Mouse (Mus musculus): Measurements from ENCODE around the gene Edrf1.

DNA sequence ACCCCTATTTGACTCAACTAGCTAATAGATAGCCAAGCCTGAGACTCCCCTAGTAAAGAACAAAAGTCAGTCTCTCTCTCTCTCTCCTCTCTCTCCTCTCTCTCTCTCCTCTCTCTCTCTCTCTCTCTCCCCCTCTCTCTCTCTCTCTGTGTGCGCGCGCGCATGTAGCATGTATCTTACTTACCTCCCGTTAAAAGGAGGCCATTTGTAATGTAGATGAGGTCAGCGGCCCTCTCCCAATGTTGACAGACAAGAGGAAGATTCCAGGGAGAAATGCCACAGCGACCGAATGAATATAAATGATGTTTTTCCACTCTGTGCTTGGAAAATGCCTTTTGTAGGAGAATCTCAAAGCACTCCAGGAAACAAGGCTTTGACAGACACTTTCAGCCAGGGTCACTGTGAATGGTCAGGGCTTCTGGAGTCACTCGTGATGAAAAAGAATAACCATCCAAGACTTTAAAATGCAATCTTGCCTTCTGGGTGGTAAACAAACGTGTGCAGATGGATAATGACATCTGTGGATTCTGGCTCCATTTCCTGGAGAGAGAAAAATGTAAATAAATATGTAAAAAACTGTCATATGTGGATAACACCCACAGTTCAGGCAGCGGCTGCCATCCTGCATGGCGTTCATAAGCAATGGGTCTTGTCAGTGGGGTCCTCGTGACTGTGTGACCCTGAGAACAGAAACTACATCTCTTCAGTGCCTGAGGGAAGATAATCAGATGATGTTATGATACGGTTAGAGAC, 10.0 kb upstream of the Edrf1 start:
- TF ChIP-seq POLR2A (IDR thresholded peaks at IDR 0.05; ENCODE audit: insufficient read length, low read depth) = no peak
- no peak for TF ChIP-seq USF1 (IDR thresholded peaks at IDR 0.05; ENCODE audit: low read depth)
- TF ChIP-seq POLR2AphosphoS2 (IDR thresholded peaks at IDR 0.05; ENCODE audit: insufficient read length, low read depth) = no peak
- TF ChIP-seq MYOD1 (IDR thresholded peaks at IDR 0.05; ENCODE audit: control insufficient read depth in 1 of 3, insufficient read length in 2 of 3, low read depth in 2 of 3) = no peak
- no peak for TF ChIP-seq E2F4 (IDR thresholded peaks at IDR 0.05; ENCODE audit: insufficient read depth)
- TF ChIP-seq CEBPB (IDR thresholded peaks at IDR 0.05; ENCODE audit: insufficient read depth, poor library complexity, severe bottlenecking) = no peak
- TF ChIP-seq MYOG (IDR thresholded peaks at IDR 0.05; ENCODE audit: control insufficient read depth in 1 of 3, insufficient read depth in 1 of 3, insufficient read length in 2 of 3, low read depth in 2 of 3) = no peak
